Mouse (Mus musculus) stomach, postnatal 0 days (tissue): ENCODE measurements at regions not wholly inside any gene's neighbourhood (a gene's known extent, or its start where the extent isn't known, plus 50 kb on each side); places are given as distances from the start of the nearest gene placed in this dataset.

Experiments
- CTCF ChIP-seq: IDR thresholded peaks from 2 replicates; pipeline ENCODE4 v1.5.1; 2016; ENCODE audit warnings: antibody characterized with exemption, low read depth, mild to moderate bottlenecking, moderate library complexity
- EP300 ChIP-seq: optimal IDR thresholded peaks from 2 replicates; pipeline ENCODE3; 2016; ENCODE audit warnings: antibody characterized with exemption

- TF ChIP-seq CTCF: no peak
- no peak for TF ChIP-seq EP300
These were observed 96.3 kb upstream of the Pou3f3 start for GRCm38 (mm10) chr1:42599238-42599637.
